Mouse (Mus musculus): ENCODE measurements around the gene Sgip1. TPM values are rescaled to one million over a fixed set of nuclear protein-coding genes. Genes with fewer than 3 reads are reported as not detected.

Sgip1 gene
- polyA plus RNA-seq, 1 experiment, result 0.10 TPM

GRCm38 (mm10) chr4:102886902-102887301 lies 145.8 kb downstream of the Sgip1 start:
- Histone ChIP-seq H3K27me3 (ENCODE audit: control insufficient read depth, insufficient read depth, insufficient read length) (no peaks in the 10 kb centered on the region), H3K4me3 (no peak overlapping the region), H3K4me2 (ENCODE audit: low read depth) (no peak overlapping the region), H3ac (ENCODE audit: control insufficient read depth, insufficient read length) (no peak overlapping the region), H3K79me2 (ENCODE audit: control insufficient read depth, insufficient read depth) (no peaks in the 10 kb centered on the region), H3K36me3 (ENCODE audit: control insufficient read depth, insufficient read depth) (no peaks in the 10 kb centered on the region)
- TF ChIP-seq MYOD1 (IDR thresholded peaks at IDR 0.05; ENCODE audit: control insufficient read depth in 1 of 3, insufficient read length in 2 of 3, low read depth in 2 of 3) (no peak), TCF12 (IDR thresholded peaks at IDR 0.05; ENCODE audit: insufficient read depth, poor library complexity, severe bottlenecking) (no peak), E2F4 (IDR thresholded peaks at IDR 0.05; ENCODE audit: insufficient read depth) (no peak), TCF3 (IDR thresholded peaks at IDR 0.05; ENCODE audit: insufficient read length, low read depth) (no peak), POLR2A (IDR thresholded peaks at IDR 0.05; ENCODE audit: insufficient read length, low read depth) (no peak), MAX (IDR thresholded peaks at IDR 0.05; ENCODE audit: low read depth) (no peak), SRF (IDR thresholded peaks at IDR 0.05; ENCODE audit: control insufficient read depth, insufficient read length, low read depth) (no peak), MYOG (IDR thresholded peaks at IDR 0.05; ENCODE audit: control insufficient read depth in 1 of 3, insufficient read depth in 1 of 3, insufficient read length in 2 of 3, low read depth in 2 of 3) (no peak), POLR2AphosphoS2 (IDR thresholded peaks at IDR 0.05; ENCODE audit: insufficient read length, low read depth) (no peak), USF1 (IDR thresholded peaks at IDR 0.05; ENCODE audit: low read depth) (no peak), REST (IDR thresholded peaks at IDR 0.05; ENCODE audit: insufficient read depth, insufficient read length) (no peak), CEBPB (IDR thresholded peaks at IDR 0.05; ENCODE audit: insufficient read depth, poor library complexity, severe bottlenecking) (no peak)

DNA sequence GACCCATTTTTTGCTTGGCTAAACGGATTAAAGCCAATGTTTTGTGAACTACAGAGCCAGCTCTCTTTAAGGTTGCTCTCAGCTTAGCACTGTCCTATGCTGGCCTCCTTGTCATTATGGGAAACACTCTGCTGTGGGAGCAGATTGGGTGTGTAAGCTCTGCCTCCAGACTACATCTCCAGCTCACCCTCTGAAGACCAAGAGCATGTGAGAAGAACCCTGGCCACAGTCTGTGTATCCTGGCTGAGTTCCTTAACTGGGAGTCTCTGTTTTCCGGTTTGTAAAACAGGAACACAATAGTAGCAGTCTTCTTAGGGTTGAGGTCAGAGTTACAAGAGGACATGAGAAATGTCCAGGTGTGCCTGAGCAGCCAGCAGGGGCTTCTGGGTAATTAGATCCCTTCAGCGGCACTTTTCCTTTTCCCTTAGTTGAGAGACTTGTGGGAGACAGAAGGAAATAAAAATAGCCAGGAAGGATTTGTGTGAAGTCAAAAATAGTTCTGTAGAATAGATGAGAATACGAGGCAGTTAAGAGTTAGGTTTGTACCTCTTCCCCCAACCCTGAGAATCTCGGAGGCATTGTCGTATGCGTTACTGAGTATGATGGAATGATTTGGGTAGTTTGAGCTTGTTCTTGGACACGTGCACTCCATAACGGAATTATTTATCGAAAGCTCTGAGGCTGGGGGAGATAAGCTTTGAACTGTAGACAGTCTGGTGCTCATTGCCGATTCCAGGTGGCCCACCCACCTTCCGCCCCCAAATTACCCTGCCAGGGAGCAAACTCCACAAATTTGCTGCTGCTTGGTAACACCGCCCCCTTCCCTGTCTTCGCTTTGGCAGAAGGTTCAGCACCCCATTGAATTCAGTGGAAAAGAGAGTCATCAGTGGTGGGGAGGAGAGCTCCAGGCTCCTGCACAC lies 146.9 kb downstream of the Sgip1 start:
- Histone ChIP-seq H3K27me3 (ENCODE audit: control insufficient read depth, insufficient read depth, insufficient read length) (no peaks in the 10 kb centered on the region), H3K36me3 (ENCODE audit: control insufficient read depth, insufficient read depth) (no peaks in the 10 kb centered on the region), H3K79me2 (ENCODE audit: control insufficient read depth, insufficient read depth) (no peaks in the 10 kb centered on the region)

DNA sequence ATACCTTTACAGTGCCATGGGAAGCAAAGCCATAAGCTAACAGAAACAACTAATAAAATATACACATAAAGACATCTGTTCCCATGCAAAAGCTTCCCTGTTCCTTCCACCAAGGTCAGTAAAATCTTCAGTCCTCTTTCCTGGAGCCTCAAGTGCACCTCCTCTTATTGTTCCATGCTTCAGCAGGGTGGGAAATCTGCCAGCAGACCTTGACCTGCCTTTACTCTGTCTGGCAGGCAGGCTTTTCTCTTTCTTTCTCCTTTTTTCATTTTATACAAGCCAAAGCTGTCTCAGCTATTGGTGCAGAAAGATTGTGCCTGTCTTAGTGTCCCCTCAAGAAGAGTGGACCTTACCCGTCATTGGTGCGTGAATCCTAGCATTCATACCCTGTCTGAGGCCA lies 154.8 kb downstream of the Sgip1 start:
- Histone ChIP-seq H3K27me3 (ENCODE audit: control insufficient read depth, insufficient read depth, insufficient read length) (no peaks in the 10 kb centered on the region), H3K36me3 (ENCODE audit: control insufficient read depth, insufficient read depth) (no peaks in the 10 kb centered on the region), H3ac (ENCODE audit: control insufficient read depth, insufficient read length) (no peak overlapping the region), H3K79me2 (ENCODE audit: control insufficient read depth, insufficient read depth) (no peaks in the 10 kb centered on the region), H3K4me3 (no peak overlapping the region), H3K4me2 (ENCODE audit: low read depth) (no peak overlapping the region)
- TF ChIP-seq SRF (IDR thresholded peaks at IDR 0.05; ENCODE audit: control insufficient read depth, insufficient read length, low read depth), result no peak
- TF ChIP-seq POLR2A (IDR thresholded peaks at IDR 0.05; ENCODE audit: insufficient read length, low read depth), result no peak
- TF ChIP-seq MYOD1 (IDR thresholded peaks at IDR 0.05; ENCODE audit: control insufficient read depth in 1 of 3, insufficient read length in 2 of 3, low read depth in 2 of 3), result no peak
- no peak for TF ChIP-seq USF1 (IDR thresholded peaks at IDR 0.05; ENCODE audit: low read depth)
- TF ChIP-seq POLR2AphosphoS2 (IDR thresholded peaks at IDR 0.05; ENCODE audit: insufficient read length, low read depth), result no peak
- TF ChIP-seq CEBPB (IDR thresholded peaks at IDR 0.05; ENCODE audit: insufficient read depth, poor library complexity, severe bottlenecking), result no peak
- TF ChIP-seq MAX (IDR thresholded peaks at IDR 0.05; ENCODE audit: low read depth), result no peak
- no peak for TF ChIP-seq E2F4 (IDR thresholded peaks at IDR 0.05; ENCODE audit: insufficient read depth)
- no peak for TF ChIP-seq MYOG (IDR thresholded peaks at IDR 0.05; ENCODE audit: control insufficient read depth in 1 of 3, insufficient read depth in 1 of 3, insufficient read length in 2 of 3, low read depth in 2 of 3)
- TF ChIP-seq TCF3 (IDR thresholded peaks at IDR 0.05; ENCODE audit: insufficient read length, low read depth), result no peak
- TF ChIP-seq TCF12 (IDR thresholded peaks at IDR 0.05; ENCODE audit: insufficient read depth, poor library complexity, severe bottlenecking), result no peak
- TF ChIP-seq REST (IDR thresholded peaks at IDR 0.05; ENCODE audit: insufficient read depth, insufficient read length), result no peak

More for the DNA sequence above, 146.9 kb downstream of the Sgip1 start:
- TF ChIP-seq MYOG (IDR thresholded peaks at IDR 0.05; ENCODE audit: control insufficient read depth in 1 of 3, insufficient read depth in 1 of 3, insufficient read length in 2 of 3, low read depth in 2 of 3), result no peak
- no peak for TF ChIP-seq MYOD1 (IDR thresholded peaks at IDR 0.05; ENCODE audit: control insufficient read depth in 1 of 3, insufficient read length in 2 of 3, low read depth in 2 of 3)
- TF ChIP-seq SRF (IDR thresholded peaks at IDR 0.05; ENCODE audit: control insufficient read depth, insufficient read length, low read depth), result no peak
- no peak for TF ChIP-seq MAX (IDR thresholded peaks at IDR 0.05; ENCODE audit: low read depth)
- TF ChIP-seq TCF12 (IDR thresholded peaks at IDR 0.05; ENCODE audit: insufficient read depth, poor library complexity, severe bottlenecking), result no peak
- no peak for TF ChIP-seq POLR2A (IDR thresholded peaks at IDR 0.05; ENCODE audit: insufficient read length, low read depth)
- TF ChIP-seq POLR2AphosphoS2 (IDR thresholded peaks at IDR 0.05; ENCODE audit: insufficient read length, low read depth), result no peak
- TF ChIP-seq USF1 (IDR thresholded peaks at IDR 0.05; ENCODE audit: low read depth), result no peak
- TF ChIP-seq E2F4 (IDR thresholded peaks at IDR 0.05; ENCODE audit: insufficient read depth), result no peak
- no peak for TF ChIP-seq TCF3 (IDR thresholded peaks at IDR 0.05; ENCODE audit: insufficient read length, low read depth)
- TF ChIP-seq CEBPB (IDR thresholded peaks at IDR 0.05; ENCODE audit: insufficient read depth, poor library complexity, severe bottlenecking), result no peak
- no peak overlapping the region for H3K4me2 ChIP-seq (ENCODE audit: low read depth)
- H3K4me3 ChIP-seq, result no peak overlapping the region
- H3ac ChIP-seq (ENCODE audit: control insufficient read depth, insufficient read length), result no peak overlapping the region

- no peak overlapping the region for H3K4me2 ChIP-seq (ENCODE audit: low read depth)
- no peak for TF ChIP-seq POLR2AphosphoS2 (IDR thresholded peaks at IDR 0.05; ENCODE audit: insufficient read length, low read depth)
- no peak for TF ChIP-seq CEBPB (IDR thresholded peaks at IDR 0.05; ENCODE audit: insufficient read depth, poor library complexity, severe bottlenecking)
- TF ChIP-seq TCF12 (IDR thresholded peaks at IDR 0.05; ENCODE audit: insufficient read depth, poor library complexity, severe bottlenecking), result no peak
- no peak for TF ChIP-seq MYOG (IDR thresholded peaks at IDR 0.05; ENCODE audit: control insufficient read depth in 1 of 3, insufficient read depth in 1 of 3, insufficient read length in 2 of 3, low read depth in 2 of 3)
- TF ChIP-seq MYOD1 (IDR thresholded peaks at IDR 0.05; ENCODE audit: control insufficient read depth in 1 of 3, insufficient read length in 2 of 3, low read depth in 2 of 3), result no peak
- TF ChIP-seq POLR2A (IDR thresholded peaks at IDR 0.05; ENCODE audit: insufficient read length, low read depth), result no peak
- TF ChIP-seq SRF (IDR thresholded peaks at IDR 0.05; ENCODE audit: control insufficient read depth, insufficient read length, low read depth), result no peak
- no peak for TF ChIP-seq REST (IDR thresholded peaks at IDR 0.05; ENCODE audit: insufficient read depth, insufficient read length)
- no peak for TF ChIP-seq TCF3 (IDR thresholded peaks at IDR 0.05; ENCODE audit: insufficient read length, low read depth)
- TF ChIP-seq MAX (IDR thresholded peaks at IDR 0.05; ENCODE audit: low read depth), result no peak
- TF ChIP-seq USF1 (IDR thresholded peaks at IDR 0.05; ENCODE audit: low read depth), result no peak
- no peak for TF ChIP-seq E2F4 (IDR thresholded peaks at IDR 0.05; ENCODE audit: insufficient read depth)
- no peaks in the 10 kb centered on the region for H3K79me2 ChIP-seq (ENCODE audit: control insufficient read depth, insufficient read depth)
- no peak overlapping the region for H3ac ChIP-seq (ENCODE audit: control insufficient read depth, insufficient read length)
- no peaks in the 10 kb centered on the region for H3K27me3 ChIP-seq (ENCODE audit: control insufficient read depth, insufficient read depth, insufficient read length)
- no peaks in the 10 kb centered on the region for H3K36me3 ChIP-seq (ENCODE audit: control insufficient read depth, insufficient read depth)
- no peak overlapping the region for H3K4me3 ChIP-seq
These were observed 157.9 kb downstream of the Sgip1 start for GRCm38 (mm10) chr4:102898987-102899386.

Measured in myocyte (in vitro differentiated cells).